Mouse (Mus musculus): ENCODE measurements around the gene Adam15. TPM values are rescaled to one million over a fixed set of nuclear protein-coding genes. Genes with fewer than 3 reads are reported as not detected.

Gene Adam15
- polyA plus RNA-seq (2014; fragmentation: Illumina TruSeq; extraction: RNeasy Lipid Tissue Mini Kit (QIAGEN cat#74804); ENCODE audit: low read depth, low replicate concordance), result 0.74 TPM

GRCm38 (mm10) chr3:89349869-89350501 lies at the start of gene Adam15:
Gene Adam15, minus strand, starts transcription at chr3:89349996.

GRCm38 (mm10) chr3:89394006-89394893 lies 44.5 kb upstream of the Adam15 start, which contains the start of gene Zbtb7b:
Gene Zbtb7b, minus strand, starts transcription at chr3:89394776.

DNA sequence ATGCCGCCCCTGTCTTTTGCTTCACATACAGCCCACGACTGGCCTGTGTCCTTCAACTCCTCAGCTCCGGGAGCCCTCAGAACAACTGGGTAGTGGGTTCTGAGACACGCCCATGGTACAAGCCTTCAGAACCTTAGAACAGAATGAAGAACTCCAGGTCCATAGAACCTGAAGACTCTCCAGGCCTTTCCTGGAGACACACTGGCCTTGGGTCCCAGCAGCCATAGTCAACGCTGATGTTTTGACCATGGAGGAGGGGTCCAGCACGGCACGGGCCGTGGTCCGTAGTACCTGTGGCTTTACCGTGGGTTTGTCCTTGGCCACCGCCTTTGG lies 15.3 kb upstream of the Adam15 start, which contains the start of gene Dcst1:
TSS of gene Dcst1 (minus strand) at position 101 of the 333 bp plus-strand sequence.

GRCm38 (mm10) chr3:89361675-89362074 lies 11.9 kb upstream of the Adam15 start, which contains the start of gene Dcst2:
Gene Dcst2, plus strand, starts transcription at chr3:89361975.

GRCm38 (mm10) chr3:89337721-89338578 lies 11.8 kb downstream of the Adam15 start, which contains the start of gene Efna4:
Gene Efna4, minus strand, starts transcription at chr3:89338028.

GRCm38 (mm10) chr3:89322514-89323165 lies 27.2 kb downstream of the Adam15 start, which contains the start of gene Efna3:
Gene Efna3, minus strand, starts transcription at chr3:89322965.

Other genes starting within 250 kb of the Adam15 start
- gene Gm43738, start 248.9 kb downstream of the Adam15 start, polyA plus RNA-seq (2014; fragmentation: Illumina TruSeq; extraction: RNeasy Lipid Tissue Mini Kit (QIAGEN cat#74804); ENCODE audit: low read depth, low replicate concordance), result not detected
- gene Fdps, start 248.0 kb downstream of the Adam15 start, polyA plus RNA-seq (2014; fragmentation: Illumina TruSeq; extraction: RNeasy Lipid Tissue Mini Kit (QIAGEN cat#74804); ENCODE audit: low read depth, low replicate concordance), result 96.2 TPM
- 35.7 TPM for gene Pklr, start 213.9 kb downstream of the Adam15 start, polyA plus RNA-seq (2014; fragmentation: Illumina TruSeq; extraction: RNeasy Lipid Tissue Mini Kit (QIAGEN cat#74804); ENCODE audit: low read depth, low replicate concordance)
- not detected for gene Hcn3, start 189.8 kb downstream of the Adam15 start, polyA plus RNA-seq (2014; fragmentation: Illumina TruSeq; extraction: RNeasy Lipid Tissue Mini Kit (QIAGEN cat#74804); ENCODE audit: low read depth, low replicate concordance)
- gene Clk2, start 185.2 kb downstream of the Adam15 start, polyA plus RNA-seq (2014; fragmentation: Illumina TruSeq; extraction: RNeasy Lipid Tissue Mini Kit (QIAGEN cat#74804); ENCODE audit: low read depth, low replicate concordance), result 8.1 TPM
- 9.4 TPM for gene Scamp3, start 172.5 kb downstream of the Adam15 start, polyA plus RNA-seq (2014; fragmentation: Illumina TruSeq; extraction: RNeasy Lipid Tissue Mini Kit (QIAGEN cat#74804); ENCODE audit: low read depth, low replicate concordance)
- gene Fam189b, start 166.9 kb downstream of the Adam15 start, polyA plus RNA-seq (2014; fragmentation: Illumina TruSeq; extraction: RNeasy Lipid Tissue Mini Kit (QIAGEN cat#74804); ENCODE audit: low read depth, low replicate concordance), result not detected
- gene Gba, start 147.1 kb downstream of the Adam15 start, polyA plus RNA-seq (2014; fragmentation: Illumina TruSeq; extraction: RNeasy Lipid Tissue Mini Kit (QIAGEN cat#74804); ENCODE audit: low read depth, low replicate concordance), result 10.3 TPM
- gene Thbs3, start 134.8 kb downstream of the Adam15 start, polyA plus RNA-seq (2014; fragmentation: Illumina TruSeq; extraction: RNeasy Lipid Tissue Mini Kit (QIAGEN cat#74804); ENCODE audit: low read depth, low replicate concordance), result not detected
- gene Mtx1, start 122.9 kb downstream of the Adam15 start, polyA plus RNA-seq (2014; fragmentation: Illumina TruSeq; extraction: RNeasy Lipid Tissue Mini Kit (QIAGEN cat#74804); ENCODE audit: low read depth, low replicate concordance), result 32.9 TPM
- 0.87 TPM for gene Muc1, start 120.9 kb downstream of the Adam15 start, polyA plus RNA-seq (2014; fragmentation: Illumina TruSeq; extraction: RNeasy Lipid Tissue Mini Kit (QIAGEN cat#74804); ENCODE audit: low read depth, low replicate concordance)
- gene Krtcap2, start 104.0 kb downstream of the Adam15 start, polyA plus RNA-seq (2014; fragmentation: Illumina TruSeq; extraction: RNeasy Lipid Tissue Mini Kit (QIAGEN cat#74804); ENCODE audit: low read depth, low replicate concordance), result 38.0 TPM
- not detected for gene Trim46, start 103.7 kb downstream of the Adam15 start, polyA plus RNA-seq (2014; fragmentation: Illumina TruSeq; extraction: RNeasy Lipid Tissue Mini Kit (QIAGEN cat#74804); ENCODE audit: low read depth, low replicate concordance)
- not detected for gene Dpm3, start 90.6 kb downstream of the Adam15 start, polyA plus RNA-seq (2014; fragmentation: Illumina TruSeq; extraction: RNeasy Lipid Tissue Mini Kit (QIAGEN cat#74804); ENCODE audit: low read depth, low replicate concordance)
- 5.9 TPM for gene Slc50a1, start 79.4 kb downstream of the Adam15 start, polyA plus RNA-seq (2014; fragmentation: Illumina TruSeq; extraction: RNeasy Lipid Tissue Mini Kit (QIAGEN cat#74804); ENCODE audit: low read depth, low replicate concordance)
- gene Efna1, start 68.9 kb downstream of the Adam15 start, polyA plus RNA-seq (2014; fragmentation: Illumina TruSeq; extraction: RNeasy Lipid Tissue Mini Kit (QIAGEN cat#74804); ENCODE audit: low read depth, low replicate concordance), result 11.2 TPM
- not detected for gene Efna3, start 27.0 kb downstream of the Adam15 start, polyA plus RNA-seq (2014; fragmentation: Illumina TruSeq; extraction: RNeasy Lipid Tissue Mini Kit (QIAGEN cat#74804); ENCODE audit: low read depth, low replicate concordance)
- not detected for gene Efna4, start 12.0 kb downstream of the Adam15 start, polyA plus RNA-seq (2014; fragmentation: Illumina TruSeq; extraction: RNeasy Lipid Tissue Mini Kit (QIAGEN cat#74804); ENCODE audit: low read depth, low replicate concordance)
- not detected for gene Dcst2, start 12.0 kb upstream of the Adam15 start, polyA plus RNA-seq (2014; fragmentation: Illumina TruSeq; extraction: RNeasy Lipid Tissue Mini Kit (QIAGEN cat#74804); ENCODE audit: low read depth, low replicate concordance)
- gene Dcst1, start 15.3 kb upstream of the Adam15 start, polyA plus RNA-seq (2014; fragmentation: Illumina TruSeq; extraction: RNeasy Lipid Tissue Mini Kit (QIAGEN cat#74804); ENCODE audit: low read depth, low replicate concordance), result not detected
- 6.9 TPM for gene Zbtb7b, start 44.8 kb upstream of the Adam15 start, polyA plus RNA-seq (2014; fragmentation: Illumina TruSeq; extraction: RNeasy Lipid Tissue Mini Kit (QIAGEN cat#74804); ENCODE audit: low read depth, low replicate concordance)
- 1.6 TPM for gene Lenep, start 52.8 kb upstream of the Adam15 start, polyA plus RNA-seq (2014; fragmentation: Illumina TruSeq; extraction: RNeasy Lipid Tissue Mini Kit (QIAGEN cat#74804); ENCODE audit: low read depth, low replicate concordance)
- gene Flad1, start 61.9 kb upstream of the Adam15 start, polyA plus RNA-seq (2014; fragmentation: Illumina TruSeq; extraction: RNeasy Lipid Tissue Mini Kit (QIAGEN cat#74804); ENCODE audit: low read depth, low replicate concordance), result 3.2 TPM
- 3.3 TPM for gene Cks1b, start 68.4 kb upstream of the Adam15 start, polyA plus RNA-seq (2014; fragmentation: Illumina TruSeq; extraction: RNeasy Lipid Tissue Mini Kit (QIAGEN cat#74804); ENCODE audit: low read depth, low replicate concordance)
- 21.4 TPM for gene Shc1, start 68.4 kb upstream of the Adam15 start, polyA plus RNA-seq (2014; fragmentation: Illumina TruSeq; extraction: RNeasy Lipid Tissue Mini Kit (QIAGEN cat#74804); ENCODE audit: low read depth, low replicate concordance)
- gene Pygo2, start 80.2 kb upstream of the Adam15 start, polyA plus RNA-seq (2014; fragmentation: Illumina TruSeq; extraction: RNeasy Lipid Tissue Mini Kit (QIAGEN cat#74804); ENCODE audit: low read depth, low replicate concordance), result 6.0 TPM
- 2.6 TPM for gene Pbxip1, start 86.7 kb upstream of the Adam15 start, polyA plus RNA-seq (2014; fragmentation: Illumina TruSeq; extraction: RNeasy Lipid Tissue Mini Kit (QIAGEN cat#74804); ENCODE audit: low read depth, low replicate concordance)
- gene Pmvk, start 104.5 kb upstream of the Adam15 start, polyA plus RNA-seq (2014; fragmentation: Illumina TruSeq; extraction: RNeasy Lipid Tissue Mini Kit (QIAGEN cat#74804); ENCODE audit: low read depth, low replicate concordance), result 8.8 TPM
- not detected for gene Kcnn3, start 170.2 kb upstream of the Adam15 start, polyA plus RNA-seq (2014; fragmentation: Illumina TruSeq; extraction: RNeasy Lipid Tissue Mini Kit (QIAGEN cat#74804); ENCODE audit: low read depth, low replicate concordance)